Mouse (Mus musculus) megakaryocyte, adult 5-6 weeks (primary cell): Measurements from ENCODE around the gene Gm49336. TPM values are rescaled to one million over a fixed set of nuclear protein-coding genes. Genes with fewer than 3 reads are reported as not detected.
A peak's percentile ranks its signal among the peaks of the same experiment; 100 is the strongest.

ENCODE experiments used
- ATAC-seq: 2 replicates; pipeline ENCODE4 v1.8.0; 2016; ENCODE audit warnings: mild to moderate bottlenecking, inconsistent platforms; ENCODE audit not compliant: poor library complexity, severe bottlenecking
- total RNA-seq, 2 experiments: library from RNA; stranded (forward) in 1 of 2; stranded (reverse) in 1 of 2; fragments of 153-499, 151-499 nt in 1 of 2; fragments of 221-1000, 200-1000 nt in 1 of 2; gene quantifications; 2 replicates each; pipeline versions ENCODE4 v1.2.3 to v1.2.4; 2015 to 2017

The Gm49336 gene
- total RNA-seq (2015) (51.1 and 55.8 TPM in 2 replicates), total RNA-seq (2017) (68.7 and 78.5 TPM in 2 replicates)

DNA sequence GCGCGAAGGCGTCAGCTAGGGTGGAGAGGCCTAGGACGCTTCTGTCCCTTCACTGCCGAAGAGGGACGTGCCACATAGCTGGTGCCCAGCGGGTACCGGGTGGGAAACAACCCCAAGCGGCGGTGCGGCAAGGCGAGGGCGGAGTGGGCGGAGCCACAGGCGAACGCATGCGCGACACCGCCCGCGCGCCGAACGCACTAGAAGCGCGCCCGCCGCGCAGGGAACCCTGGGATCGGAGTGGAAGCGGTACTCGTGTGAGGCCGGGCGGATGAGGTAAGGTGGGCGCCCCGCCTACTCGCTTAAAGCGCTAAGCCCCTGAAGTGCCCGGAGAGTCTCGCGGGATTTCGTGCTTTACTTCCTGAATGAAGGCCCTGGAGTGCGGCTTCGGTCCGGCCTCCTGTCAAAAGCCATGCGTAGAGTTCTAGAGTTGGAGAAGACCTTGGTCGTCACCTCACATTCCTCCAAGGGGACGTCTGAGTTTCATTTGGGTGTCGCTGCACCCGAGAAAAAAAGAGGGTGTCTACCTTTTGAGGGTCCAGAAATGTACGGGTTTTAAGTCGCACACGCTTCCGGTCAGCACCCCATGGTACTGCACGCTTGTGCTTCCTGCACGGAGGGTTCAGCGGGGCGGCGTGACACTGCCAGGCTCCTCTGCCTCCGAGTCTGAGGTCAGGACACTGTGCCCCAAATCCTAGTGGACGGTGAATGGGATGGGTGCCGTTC is at the start of gene Gm49336, which contains the start of gene Nupl1:
TSS of gene Gm49336 (minus strand) at position 227 of the 723 bp plus-strand sequence.
TSS of gene Nupl1 (minus strand) at position 151 of the 723 bp plus-strand sequence.
- peak; percentile 95 for ATAC-seq

DNA sequence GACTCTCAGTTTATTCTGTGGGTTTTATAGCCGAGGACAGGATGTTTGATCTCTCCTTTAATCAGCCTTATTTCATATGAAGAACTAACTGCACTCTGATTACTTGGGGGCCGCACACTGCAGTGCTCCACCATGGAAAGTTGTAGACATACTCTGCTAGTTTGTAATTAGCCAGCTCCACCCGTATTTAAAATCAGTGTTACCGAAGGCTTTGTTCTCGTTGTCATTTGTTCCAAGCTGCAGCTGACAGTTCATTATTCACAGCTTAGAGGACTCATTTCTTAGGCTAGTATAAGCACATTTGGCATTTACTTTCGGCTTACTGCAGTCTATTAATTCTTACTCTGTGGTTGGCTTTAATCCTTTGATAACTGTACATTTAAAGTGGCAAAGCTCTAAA is 49.7 kb upstream of the Gm49336 start:
- no peak for ATAC-seq

DNA sequence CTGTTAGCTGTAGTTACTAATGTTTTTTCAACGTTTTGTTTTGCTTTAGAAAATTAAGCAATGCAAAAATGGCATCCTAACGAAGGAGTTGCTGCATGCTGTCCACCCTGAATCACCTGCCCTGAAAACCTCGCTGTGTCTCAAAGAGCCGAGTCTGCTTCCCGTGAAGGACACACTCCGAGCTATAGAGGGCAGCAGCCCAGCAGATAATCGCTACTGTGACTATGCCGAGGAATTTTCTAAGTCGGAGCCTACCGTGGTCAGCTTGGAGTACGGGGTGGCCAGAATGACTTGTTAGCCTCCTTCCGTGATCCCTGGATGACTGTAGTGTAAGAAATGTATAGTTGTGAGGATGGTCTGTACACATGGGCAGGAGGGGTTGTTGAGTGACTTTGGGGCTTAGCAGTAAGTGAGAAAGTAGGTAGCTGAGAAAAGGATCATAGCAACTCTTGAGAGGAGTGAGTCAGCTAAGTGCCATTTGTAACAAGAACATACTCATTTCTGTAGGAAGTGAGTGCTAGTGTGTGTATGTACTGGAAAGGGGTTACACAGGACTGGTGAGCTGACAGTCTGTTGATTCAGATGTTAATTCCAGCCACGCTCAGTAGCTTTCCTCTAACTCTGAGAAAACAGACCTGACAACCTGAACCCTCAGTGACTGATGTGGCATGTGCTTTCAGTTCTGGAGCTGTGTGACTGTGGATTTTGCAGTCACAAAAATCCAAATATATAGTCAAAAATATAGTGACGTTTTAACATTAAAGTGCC is 49.1 kb upstream of the Gm49336 start:
- no peak for ATAC-seq

DNA sequence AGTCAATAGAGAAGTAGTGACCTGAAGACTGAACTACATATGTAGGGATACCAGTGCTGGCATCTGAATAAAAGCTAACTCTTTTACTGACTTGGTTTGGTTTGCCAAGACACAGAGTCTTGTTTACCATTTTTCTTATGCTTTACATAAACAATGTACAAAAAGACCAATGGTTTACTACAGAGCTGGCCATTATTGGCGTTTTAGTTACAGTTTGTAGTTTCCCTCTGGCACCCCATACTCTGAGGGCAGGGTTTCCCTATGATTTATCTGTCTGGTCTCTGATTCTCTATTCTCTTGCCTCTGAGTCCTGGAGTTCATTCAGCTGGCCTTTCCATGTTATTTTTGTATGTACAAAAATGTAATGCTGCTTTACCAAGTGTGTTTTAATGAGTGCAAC is 44.2 kb upstream of the Gm49336 start:
- no peak for ATAC-seq

DNA sequence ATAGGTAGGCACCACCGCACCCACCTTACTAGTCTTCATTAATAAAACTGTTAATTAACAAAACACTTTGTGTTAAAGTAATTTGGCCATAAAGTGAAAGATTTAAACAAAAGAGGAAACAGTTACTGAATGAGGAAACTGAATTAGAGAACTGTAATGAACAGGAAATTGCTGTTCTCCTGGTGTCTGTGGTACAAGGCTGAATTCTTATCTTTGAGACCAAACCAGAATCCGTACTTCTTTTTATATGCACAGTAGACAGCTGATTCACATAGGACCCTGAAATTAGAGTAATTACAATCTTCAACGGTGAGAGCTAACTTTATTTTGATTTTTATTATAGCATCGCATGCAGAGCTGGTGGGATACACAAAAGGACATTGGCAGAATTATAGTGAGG is 39.1 kb upstream of the Gm49336 start:
- ATAC-seq: peak; percentile 96

DNA sequence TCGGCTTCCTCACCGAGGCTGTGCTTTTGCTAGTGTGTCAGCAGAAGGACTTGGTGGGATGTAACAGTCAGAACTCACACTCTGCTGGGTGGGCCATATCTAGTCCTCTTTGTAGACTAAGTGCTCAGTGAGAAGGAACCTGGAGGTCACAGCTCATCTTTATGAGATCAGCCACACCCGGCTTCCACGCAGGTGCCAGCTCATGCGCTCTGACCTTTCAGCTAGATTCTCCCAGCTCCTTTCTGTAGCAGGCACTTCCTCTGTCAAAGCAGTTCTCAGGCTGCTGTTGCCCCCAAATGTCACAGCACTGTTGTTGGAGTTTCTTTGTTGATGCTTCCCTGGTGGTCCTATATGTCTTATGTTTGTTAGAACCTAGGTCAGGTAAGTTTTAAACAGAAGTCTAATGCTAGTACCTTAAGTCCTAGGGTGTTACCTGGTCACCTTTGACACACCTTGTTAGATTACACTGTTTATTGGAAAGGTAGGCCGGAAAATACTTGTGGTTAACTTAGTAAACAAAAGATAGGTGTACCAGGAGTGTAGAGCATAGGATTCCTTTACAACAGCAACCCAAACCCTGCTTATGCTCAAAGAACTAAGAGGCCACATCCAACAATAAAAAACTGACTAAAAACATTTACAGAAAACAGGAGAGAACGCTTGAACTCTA is 35.0 kb upstream of the Gm49336 start:
- no peak for ATAC-seq

DNA sequence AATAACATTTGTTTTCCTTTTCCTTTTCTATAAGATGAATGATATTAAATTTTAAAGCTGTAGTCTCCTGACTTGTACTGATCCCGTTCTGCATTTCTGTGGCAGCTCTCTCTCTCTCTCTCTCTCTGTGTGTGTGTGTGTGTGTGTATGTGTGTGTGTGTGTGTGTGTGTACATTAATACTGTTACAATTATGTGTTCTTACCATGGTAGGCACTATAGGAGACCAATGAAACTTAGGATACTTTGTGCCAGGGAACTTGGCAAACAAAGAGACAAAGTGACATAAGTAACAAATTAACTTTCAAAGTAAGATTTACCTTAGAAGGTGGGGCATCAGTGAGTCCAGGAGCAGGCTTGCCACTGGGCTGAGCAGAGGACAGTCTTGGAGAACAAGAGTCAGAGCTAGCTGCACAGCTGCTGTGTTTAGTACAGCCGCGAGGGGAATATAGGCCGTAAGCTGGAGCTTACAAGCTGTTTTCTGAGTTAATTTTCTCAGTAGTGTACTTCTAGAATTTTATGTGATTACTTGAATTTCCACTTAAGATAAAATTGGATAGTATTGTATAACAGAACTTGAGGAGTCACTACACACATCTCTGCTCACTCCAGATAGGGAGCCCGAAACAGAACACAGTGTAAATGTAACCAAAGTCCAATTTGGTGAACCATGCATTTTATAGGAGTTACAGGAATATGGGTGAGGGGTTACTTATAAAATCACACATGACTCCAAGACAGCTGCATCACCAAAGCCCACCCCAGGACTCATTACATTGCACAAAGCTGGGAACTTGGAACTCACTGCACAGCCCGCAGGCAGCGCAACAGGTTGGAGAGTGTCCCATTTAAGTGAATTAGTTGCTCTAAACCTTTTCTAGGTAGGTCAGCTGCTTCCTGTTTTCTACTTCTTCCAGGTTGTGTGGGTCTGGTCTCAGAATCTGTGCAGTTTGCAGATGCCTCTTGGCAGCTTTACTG is 24.3 kb upstream of the Gm49336 start:
- ATAC-seq: no peak

DNA sequence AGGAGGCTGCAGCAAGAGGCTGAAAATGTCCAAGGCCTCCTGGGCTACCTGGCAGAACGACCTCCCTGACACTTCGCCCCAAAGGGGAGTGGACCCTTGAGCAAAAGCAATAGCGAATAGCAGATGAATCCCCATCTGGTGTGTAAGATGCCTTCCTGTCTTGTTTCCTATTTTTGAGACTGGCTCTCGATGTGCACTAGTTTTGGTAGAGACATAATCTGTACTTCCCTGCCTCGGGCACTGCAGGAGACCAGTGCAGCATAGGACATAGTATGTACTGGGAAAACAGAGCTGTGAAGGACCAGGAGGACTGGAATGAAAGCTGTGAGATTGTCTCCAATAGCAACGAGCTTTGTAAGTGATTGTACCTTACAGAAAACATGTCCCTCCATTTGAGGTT is 22.0 kb upstream of the Gm49336 start:
- peak; percentile 65 for ATAC-seq

DNA sequence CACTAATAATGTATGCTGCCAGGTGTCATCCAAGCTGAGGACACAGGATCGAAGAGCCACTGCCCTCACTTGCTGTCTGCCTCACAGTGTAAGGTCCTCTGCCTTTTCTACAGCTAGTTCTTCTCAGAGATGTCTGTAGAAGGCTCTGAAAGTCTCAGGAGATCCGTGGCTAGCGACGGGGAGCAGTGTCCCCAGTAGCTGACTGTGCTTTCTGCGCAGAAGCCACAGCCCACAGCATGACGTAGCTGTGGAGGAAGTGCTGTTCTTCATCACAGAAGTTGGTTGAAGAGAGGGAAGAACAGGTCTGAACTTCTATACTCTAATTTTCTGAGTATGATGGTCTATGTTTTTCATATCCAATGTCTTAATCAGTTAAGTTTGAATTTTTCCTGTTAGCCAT is 18.0 kb upstream of the Gm49336 start:
- ATAC-seq: peak; percentile 60

DNA sequence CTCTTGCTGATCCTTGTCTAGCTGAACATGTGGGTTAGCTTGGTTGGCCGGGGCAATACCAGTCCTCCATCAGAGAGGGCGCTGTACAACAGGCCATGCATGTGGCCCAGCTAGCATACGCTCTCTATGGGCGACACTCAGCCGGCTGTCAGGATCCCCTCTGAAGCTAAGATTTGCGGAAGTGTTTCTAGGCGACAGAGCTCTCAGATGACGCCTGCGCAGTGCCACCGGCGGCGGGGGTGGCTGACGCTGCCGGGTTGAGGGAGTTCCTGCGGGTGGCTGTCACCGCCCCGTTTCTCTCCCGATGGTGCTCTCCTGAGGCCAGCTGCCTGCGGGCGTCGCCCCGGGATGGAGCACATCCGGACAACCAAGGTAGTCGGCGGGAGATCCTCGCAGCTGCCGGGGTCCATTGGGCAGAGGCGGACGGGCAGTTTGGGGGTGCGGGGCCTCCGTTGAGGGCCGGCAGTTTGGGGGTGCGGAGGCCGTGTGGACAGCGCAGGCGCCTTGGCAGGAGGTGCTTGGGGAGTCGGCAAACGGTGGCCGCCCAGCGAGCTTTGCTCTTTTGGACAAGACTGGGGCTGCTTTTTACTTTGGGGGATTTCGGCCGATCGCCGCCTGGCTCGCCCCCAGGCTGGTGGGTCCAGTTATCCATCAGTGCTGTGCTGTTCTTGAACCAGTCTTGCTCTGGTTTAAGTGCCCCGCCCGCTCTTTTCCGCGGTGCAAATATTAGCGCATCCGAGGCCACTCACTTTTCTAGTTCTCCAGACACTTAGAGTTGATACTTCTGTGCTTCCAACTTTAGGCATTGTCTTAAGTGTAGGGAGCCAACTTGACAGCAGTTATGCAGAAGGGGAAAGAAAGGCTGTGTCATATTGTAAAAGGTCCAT is 13.9 kb upstream of the Gm49336 start, which contains the start of gene Mtmr6:
TSS of gene Mtmr6 (plus strand) at position 239 of the 887 bp plus-strand sequence.
- ATAC-seq: peak; percentile 94

DNA sequence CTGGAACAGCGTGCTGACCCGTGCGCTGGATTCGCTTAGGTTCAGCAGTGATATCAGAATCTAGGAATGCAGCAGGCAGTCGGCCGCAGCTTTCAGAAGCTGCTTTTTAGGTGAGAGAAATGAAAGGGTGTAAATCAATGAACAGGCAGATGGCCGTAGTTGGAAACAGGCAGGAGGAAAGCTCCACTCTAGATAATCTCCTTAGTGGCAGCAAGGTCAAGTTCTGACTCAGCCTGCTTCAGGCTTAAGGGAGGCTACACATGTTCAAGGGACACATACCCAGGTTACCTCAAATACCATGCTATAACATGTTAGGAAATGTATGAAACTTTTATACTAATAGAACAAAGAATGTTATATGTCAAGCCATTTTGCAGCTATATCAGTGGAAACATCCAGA is 11.0 kb upstream of the Gm49336 start:
- no peak for ATAC-seq

DNA sequence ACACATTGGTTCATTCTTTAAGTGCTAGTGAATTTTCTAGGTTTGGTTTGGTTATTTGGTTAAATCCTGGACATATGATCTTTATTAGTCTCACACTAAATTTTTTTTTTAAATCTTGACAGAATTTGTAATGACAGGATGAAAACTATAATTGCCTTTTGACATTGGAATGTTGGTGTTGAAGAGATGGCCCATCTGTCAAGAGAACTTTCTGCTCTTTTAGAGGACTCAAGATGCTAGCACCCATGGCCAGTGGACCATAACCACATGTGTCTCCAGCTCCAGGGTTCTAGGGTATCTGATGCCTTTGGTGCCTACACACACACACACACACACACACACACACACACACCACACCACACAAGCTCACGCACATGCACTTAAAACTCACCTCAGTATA is 6.5 kb upstream of the Gm49336 start:
- ATAC-seq: no peak

DNA sequence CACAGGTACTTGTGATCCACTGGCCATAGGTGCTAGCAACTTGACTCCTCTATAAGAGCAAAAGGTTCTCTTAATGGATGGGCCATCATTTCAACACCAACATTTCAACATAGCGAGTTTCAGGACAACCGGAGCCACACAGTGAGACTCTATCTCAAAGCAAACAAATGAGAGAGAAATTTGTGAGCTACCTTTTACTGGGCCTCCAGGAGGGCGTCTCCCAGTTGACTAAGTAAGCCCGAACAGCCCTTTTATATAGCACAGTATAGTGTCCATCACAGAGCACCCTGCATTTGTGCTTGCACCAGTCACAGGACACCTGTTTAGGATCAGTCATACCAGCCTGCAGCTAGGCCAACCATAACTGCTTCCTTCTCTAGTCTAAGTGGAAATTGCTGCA is 5.8 kb upstream of the Gm49336 start:
- ATAC-seq: no peak

DNA sequence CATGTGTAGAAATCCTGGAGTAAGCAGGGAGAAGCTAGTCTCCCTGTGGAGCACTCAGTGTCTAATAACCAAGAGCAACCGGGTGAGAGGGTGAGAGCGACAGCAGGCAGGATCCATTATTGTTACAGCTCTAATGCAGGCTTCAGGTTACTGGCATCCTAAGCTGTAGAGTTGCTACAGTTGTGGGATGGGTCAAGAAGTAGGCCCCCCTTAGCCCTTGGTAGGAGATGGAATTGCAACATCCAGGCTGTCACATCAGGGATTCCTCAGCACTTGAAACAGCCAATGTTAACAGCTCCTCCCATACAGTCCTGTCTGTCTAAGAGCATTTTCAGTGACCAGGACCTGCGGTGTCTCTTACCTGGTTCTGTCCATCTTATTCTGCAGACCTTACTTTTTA is 5.0 kb upstream of the Gm49336 start:
- ATAC-seq: no peak

DNA sequence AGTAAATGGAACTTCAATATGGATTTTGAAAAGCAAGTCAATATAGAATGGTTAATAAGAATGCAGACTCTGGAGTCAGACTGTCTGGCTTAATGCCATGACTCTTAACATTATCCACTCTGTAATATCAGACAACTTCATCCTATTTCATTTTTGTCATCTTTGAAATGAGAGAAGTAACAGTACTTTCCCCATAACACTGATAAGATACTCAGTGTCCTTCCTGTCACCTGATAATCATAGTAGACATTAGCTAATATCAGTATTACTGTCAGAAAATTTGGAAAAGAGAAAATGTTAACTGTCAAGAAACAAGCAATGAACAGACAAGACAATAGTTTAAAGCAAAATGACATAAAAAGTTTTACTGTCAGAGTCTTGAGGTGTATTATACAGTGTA is 3.5 kb upstream of the Gm49336 start:
- no peak for ATAC-seq

DNA sequence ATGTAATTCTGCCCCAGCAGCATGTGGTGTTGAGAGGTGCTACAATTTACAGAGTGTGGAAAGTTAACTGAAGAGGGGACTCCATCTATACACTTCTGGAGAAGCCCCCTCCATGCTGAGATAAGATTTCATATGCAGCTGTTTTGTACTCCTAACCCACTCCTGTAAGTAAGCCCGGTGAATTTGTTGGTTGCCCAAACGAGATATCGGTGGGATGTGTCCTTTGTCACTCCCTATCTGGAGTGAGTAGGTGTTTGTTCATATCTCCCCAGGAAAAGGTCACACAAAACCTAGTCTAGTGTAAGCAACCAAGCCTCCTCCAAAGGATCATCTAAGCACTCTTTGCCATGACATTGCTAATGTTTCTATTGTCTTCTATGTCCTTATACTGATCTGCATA is 2.2 kb upstream of the Gm49336 start:
- ATAC-seq: no peak

DNA sequence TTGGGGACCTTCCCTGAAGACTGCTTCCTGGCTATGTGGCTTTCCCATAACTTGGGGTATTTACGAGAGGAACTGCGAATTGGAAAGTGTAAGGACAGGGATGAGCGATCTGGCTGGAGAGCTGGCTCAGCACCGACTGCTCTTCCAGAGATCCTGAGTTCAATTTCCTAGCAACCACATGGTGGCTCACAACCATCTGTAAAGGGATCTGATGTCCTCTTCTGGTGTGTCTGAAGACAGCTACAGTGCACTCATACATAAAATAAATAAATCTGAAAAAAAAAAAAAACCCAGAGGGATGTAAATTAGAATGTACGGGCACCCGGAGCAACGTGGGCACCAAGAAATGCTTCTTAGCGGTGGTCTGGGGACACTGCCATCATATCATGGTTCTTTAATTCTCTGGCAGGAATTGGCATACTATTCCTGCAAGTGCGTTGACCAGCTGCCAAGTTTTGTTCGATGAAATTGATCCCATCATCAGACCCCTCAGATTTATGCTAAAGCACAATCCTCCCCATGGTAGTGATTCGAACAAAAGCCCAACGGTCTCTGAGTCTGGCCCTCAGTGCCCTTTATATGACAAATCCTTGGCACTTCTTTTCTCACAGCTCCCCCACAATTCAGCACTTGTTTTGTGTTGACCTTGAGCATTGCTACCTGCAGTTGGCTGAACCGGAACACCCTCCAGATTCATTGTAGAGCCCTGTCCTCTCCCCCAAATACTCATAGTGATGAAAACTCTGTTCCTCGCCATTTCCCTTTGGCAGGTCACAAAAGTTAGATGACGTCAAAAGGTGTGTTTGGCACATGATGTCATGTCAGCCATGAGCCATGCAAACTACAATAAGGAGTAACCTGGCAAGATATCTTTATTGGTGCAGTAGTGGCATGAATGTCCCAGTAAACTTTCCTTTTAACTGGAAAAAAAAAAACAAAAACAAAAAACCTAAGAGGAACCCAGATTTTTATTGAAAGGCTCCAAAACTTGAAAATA is 995 bp upstream of the Gm49336 start:
- ATAC-seq: no peak

DNA sequence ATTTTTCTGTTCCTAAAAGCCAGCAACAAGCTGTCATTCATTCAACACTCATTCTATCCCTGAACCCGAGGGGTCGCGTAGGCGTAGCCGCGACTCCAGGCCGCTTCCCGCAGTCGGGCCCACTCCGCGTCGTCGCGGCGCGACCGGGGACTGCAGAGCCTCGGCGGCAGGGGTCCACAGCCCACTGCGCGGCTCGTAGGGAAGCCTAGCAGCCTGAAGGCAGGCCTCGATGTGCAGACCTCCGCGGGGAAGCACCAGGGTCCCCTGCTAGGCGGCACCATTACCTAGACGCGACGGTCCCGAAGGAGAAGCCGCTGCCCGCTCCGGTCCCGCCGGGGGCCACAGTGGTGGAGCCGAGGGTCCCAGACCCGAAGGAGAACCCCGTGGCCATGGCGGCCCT is 428 bp downstream of the Gm49336 start:
- peak; percentile 36 for ATAC-seq
